Mouse (Mus musculus) left cerebral cortex, postnatal 25 days (tissue): Measurements from ENCODE around the gene Thap8. TPM values are rescaled to one million over a fixed set of nuclear protein-coding genes. Genes with fewer than 3 reads are reported as not detected.
"Not testable (repeated sequence)": the region's sequence is repeated elsewhere in the genome, so short reads cannot be mapped to it uniquely, and the experiment has no call there.

ENCODE experiments used
- DNase-seq, 2 experiments: peaks; one replicate each; pipeline ENCODE4 v3.0.0; 2022; ENCODE audit warnings: low spot score in 2 of 2, mixed read lengths in 1 of 2
- intact Hi-C: fragments of 180-260 bp; cut with DNase I; formaldehyde crosslinking; loops from one replicate; pipeline ENCODE4 v1.15.1; 2025
- total RNA-seq, 2 experiments: library from RNA; stranded (reverse); gene quantifications; 2 replicates each; pipeline ENCODE4 v1.2.3; 2021

The Thap8 gene
- under 1 TPM in 1 of 2 experiments, not detected in 1; 0.34 TPM for total RNA-seq

- intact Hi-C loops: loop anchor here (1.0 kb wide), 1 partner anchor 48 kb away; the partner anchor contains the start of gene Tbcb
- peak; percentile 90 to 95 for DNase-seq
Measured at GRCm38 (mm10) chr7:30279951-30280669, at the start of gene Thap8, which contains the start of gene Wdr62. TSS of gene Thap8 (plus strand) at chr7:30280094. TSS of gene Wdr62 (minus strand) at chr7:30280419.

- intact Hi-C loops: no loop called here
- DNase-seq: no peak
Measured at GRCm38 (mm10) chr7:30231328-30231668, 48.6 kb upstream of the Thap8 start.

- intact Hi-C loops: loop anchor here (1.0 to 2.0 kb wide), 2 partner anchors 48 to 57 kb away; partner anchors contain the start of genes Thap8 and Wdr62
- peak; percentile 99 to 100 for DNase-seq
Measured at GRCm38 (mm10) chr7:30231669-30232454, 48.0 kb upstream of the Thap8 start, which contains the start of the genes Polr2i and Tbcb. TSS of gene Polr2i (plus strand) at chr7:30231948. TSS of gene Tbcb (minus strand) at chr7:30232272.

GRCm38 (mm10) chr7:30232631-30233148 lies 47.2 kb upstream of the Thap8 start:
- intact Hi-C loops: loop anchor here (1.0 to 2.0 kb wide), 2 partner anchors 48 to 56 kb away; partner anchors contain the start of genes Thap8 and Wdr62
- peak in 1 of 2 experiments; percentile 40 for DNase-seq

GRCm38 (mm10) chr7:30233387-30233786 lies 46.5 kb upstream of the Thap8 start:
- intact Hi-C loops: loop anchor here (2.0 kb wide), 1 partner anchor 55 kb away; no protein-coding TSS in a partner anchor
- DNase-seq: peak in 1 of 2 experiments; percentile 32

GRCm38 (mm10) chr7:30234276-30234858 lies 45.5 kb upstream of the Thap8 start:
- no peak for DNase-seq
- intact Hi-C loops: no loop called here

GRCm38 (mm10) chr7:30235091-30235490 lies 44.8 kb upstream of the Thap8 start:
- intact Hi-C loops: no loop called here

GRCm38 (mm10) chr7:30235625-30236024 lies 44.3 kb upstream of the Thap8 start, which contains the start of gene Ovol3:
TSS of gene Ovol3 (minus strand) at chr7:30235725.
- no peak for DNase-seq
- intact Hi-C loops: no loop called here

More at GRCm38 (mm10) chr7:30235091-30235490, 44.8 kb upstream of the Thap8 start:
- DNase-seq: no peak

- intact Hi-C loops, DNase-seq: not testable (repeated sequence)
Measured at GRCm38 (mm10) chr7:30237374-30237773, 42.5 kb upstream of the Thap8 start.

GRCm38 (mm10) chr7:30251956-30252954 lies 27.6 kb upstream of the Thap8 start:
- intact Hi-C loops: no loop called here
- DNase-seq: no peak

- no peak for DNase-seq
- intact Hi-C loops: no loop called here
Measured at GRCm38 (mm10) chr7:30265041-30265440, 14.9 kb upstream of the Thap8 start.

GRCm38 (mm10) chr7:30265531-30265930 lies 14.4 kb upstream of the Thap8 start:
- DNase-seq: no peak
- intact Hi-C loops: no loop called here

GRCm38 (mm10) chr7:30265935-30266334 lies 14.0 kb upstream of the Thap8 start:
- intact Hi-C loops: no loop called here

GRCm38 (mm10) chr7:30266780-30267179 lies 13.1 kb upstream of the Thap8 start:
- no peak for DNase-seq
- intact Hi-C loops: no loop called here

More at GRCm38 (mm10) chr7:30265935-30266334, 14.0 kb upstream of the Thap8 start:
- no peak for DNase-seq

GRCm38 (mm10) chr7:30269641-30270040 lies 10.3 kb upstream of the Thap8 start:
- intact Hi-C loops: loop anchor here (2.0 kb wide), 1 partner anchor 31 kb away; no protein-coding TSS in a partner anchor
- no peak for DNase-seq

- no peak for DNase-seq
- intact Hi-C loops: no loop called here
Measured at GRCm38 (mm10) chr7:30274383-30274782, 5.5 kb upstream of the Thap8 start.

GRCm38 (mm10) chr7:30278911-30279310 lies 983 bp upstream of the Thap8 start:
- intact Hi-C loops: no loop called here
- DNase-seq: no peak

GRCm38 (mm10) chr7:30279536-30279935 lies 358 bp upstream of the Thap8 start:
- no peak for DNase-seq
- intact Hi-C loops: no loop called here
